Mouse (Mus musculus) bone marrow, adult 2 months (tissue): ENCODE results near the gene Slc24a4. TPM values are rescaled to one million over a fixed set of nuclear protein-coding genes. Genes with fewer than 3 reads are reported as not detected.

ENCODE experiments used
- H3K27ac ChIP-seq: fragments of 200-500 bp; 2 replicates; pipeline ENCODE4 v1.5.1; 2012; ENCODE audit warnings: low read depth, mild to moderate bottlenecking, control low read depth, inconsistent platforms, low read length; ENCODE audit not compliant: control insufficient read depth, poor library complexity, insufficient read depth
- H3K4me1 ChIP-seq: fragments of 200-500 bp; 2 replicates; pipeline ENCODE4 v1.6.1; 2011; ENCODE audit warnings: low read length; ENCODE audit not compliant: control insufficient read depth, insufficient read depth
- H3K4me3 ChIP-seq: fragments of 200-500 bp; replicated peaks from 2 replicates; pipeline ENCODE3; 2011; ENCODE audit warnings: mild to moderate bottlenecking, low read depth, low read length, control low read depth; ENCODE audit not compliant: control insufficient read depth
- CTCF ChIP-seq: fragments of 200-500 bp; IDR thresholded peaks from 2 replicates; pipeline ENCODE4 v1.5.1; 2011; ENCODE audit warnings: low read length, control low read depth; ENCODE audit not compliant: control insufficient read depth, insufficient read depth
- POLR2A ChIP-seq: fragments of 200-500 bp; IDR thresholded peaks from 2 replicates; pipeline ENCODE4 v1.6.1; 2011; ENCODE audit warnings: low read depth, mild to moderate bottlenecking, control low read depth, low read length, borderline replicate concordance; ENCODE audit not compliant: control insufficient read depth
- WGBS: fragments of 180-500 bp; shearing (Covaris S2); methylation state at CpG from one replicate; pipeline ENCODE4 v1.1.7; 2018; 5-methylcytosine and 5-hydroxymethylcytosine counted together
- polyA plus RNA-seq: library from polyadenylated mRNA; stranded (reverse); fragments of >200 nt; gene quantifications from 2 replicates; pipeline ENCODE4 v1.2.4, GENCODE M21; 2011; ENCODE audit warnings: low replicate concordance; ENCODE audit not compliant: missing spikeins, insufficient read depth, insufficient read length

Slc24a4 gene
- polyA plus RNA-seq, 1 experiment, result not detected

DNA sequence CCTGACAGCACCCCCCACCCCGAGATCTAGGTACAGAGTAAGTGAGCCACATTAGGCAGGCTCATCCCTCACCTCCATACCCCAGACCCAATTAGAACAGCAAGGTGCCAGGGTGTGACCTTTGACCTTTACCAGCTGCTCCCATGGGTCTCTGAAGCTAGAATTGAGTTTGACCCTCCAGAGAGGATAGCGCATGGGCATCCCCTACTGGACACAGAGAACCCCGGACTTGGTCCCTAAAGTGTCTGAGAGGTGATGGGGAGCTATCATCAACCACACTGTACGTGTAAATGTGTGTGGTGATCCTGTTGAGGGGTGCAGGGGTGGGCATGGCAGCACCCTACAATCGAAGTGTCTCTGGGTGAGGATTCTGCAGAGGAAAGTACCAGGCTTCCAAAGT is 44.8 kb downstream of the Slc24a4 start:
- Histone ChIP-seq H3K4me1 (no peaks in the 10 kb centered on the region), H3K4me3 (no peak overlapping the region), H3K27ac (no peak overlapping the region)
- 84% methylated on average over 5 of the region's 5 CpGs for WGBS
- TF ChIP-seq CTCF, result no peak
- TF ChIP-seq POLR2A, result no peak

DNA sequence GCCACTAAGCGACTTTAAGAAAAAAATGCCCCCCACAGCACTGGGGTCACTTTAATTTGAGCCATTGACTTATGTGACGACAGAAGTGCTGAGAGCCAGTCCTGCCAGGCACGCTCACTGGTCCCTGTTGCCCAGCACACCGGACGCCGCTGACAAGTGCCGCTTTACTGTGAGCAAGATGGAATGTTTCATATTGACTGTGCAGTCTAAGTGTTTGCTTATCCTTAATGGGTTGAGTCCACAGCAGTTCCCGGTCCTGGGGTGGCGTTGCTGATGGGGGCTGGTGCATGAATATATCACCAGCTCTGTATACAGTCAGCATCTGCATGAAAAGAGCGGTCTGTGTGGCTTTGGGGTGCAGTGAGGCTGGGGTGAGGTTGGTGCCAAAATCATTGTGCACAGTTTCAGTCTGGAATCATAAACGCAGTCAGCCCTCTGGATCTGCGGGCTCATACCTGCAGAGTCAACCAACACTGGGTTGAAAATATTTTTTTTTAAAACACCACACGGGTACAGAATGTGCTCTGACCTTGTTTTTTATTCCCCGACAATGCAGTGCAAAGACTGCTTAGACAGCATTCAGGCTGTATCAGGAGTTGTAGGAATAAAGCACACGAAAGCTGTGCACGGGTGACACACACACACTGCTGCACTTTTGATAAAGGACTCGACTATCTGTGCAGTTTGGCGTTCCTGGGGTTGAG is 52.0 kb downstream of the Slc24a4 start:
- TF ChIP-seq CTCF (no peak), POLR2A (no peak)
- Histone ChIP-seq H3K4me1 (no peaks in the 10 kb centered on the region), H3K4me3 (no peak overlapping the region), H3K27ac (no peak overlapping the region)
- 82% methylated on average over 18 of the region's 18 CpGs for WGBS

DNA sequence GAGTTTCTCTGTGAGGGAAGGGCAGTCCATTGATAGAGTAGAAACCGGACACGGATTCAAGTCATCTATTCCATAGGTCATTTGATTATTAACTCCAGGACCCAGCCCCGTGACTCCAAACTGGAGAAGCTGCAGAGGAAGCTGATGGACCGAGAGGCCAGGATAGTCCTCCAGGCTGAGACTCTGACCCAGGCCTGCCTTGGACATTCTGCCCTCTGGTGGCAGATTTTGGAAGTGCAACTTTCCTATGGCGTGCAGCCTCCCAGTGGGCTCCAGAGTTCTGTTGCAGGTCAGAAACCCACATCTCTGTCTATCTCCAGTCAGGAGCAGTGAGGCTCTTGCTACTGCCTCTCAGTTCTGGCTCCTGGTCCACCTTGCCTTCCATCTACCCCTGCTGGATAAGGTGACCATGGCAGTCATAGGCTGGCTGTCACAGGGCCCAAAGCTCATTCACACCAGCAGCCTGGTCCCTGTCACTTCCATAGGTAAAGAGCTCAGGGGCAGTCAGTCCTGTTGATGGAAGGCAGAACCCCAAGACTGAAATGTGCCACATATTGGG is 53.3 kb downstream of the Slc24a4 start:
- WGBS, result 45% methylated on average over 5 of the region's 5 CpGs
- Histone ChIP-seq H3K4me3 (no peak overlapping the region), H3K4me1 (no peaks in the 10 kb centered on the region), H3K27ac (no peak overlapping the region)
- no peak for TF ChIP-seq POLR2A
- TF ChIP-seq CTCF, result peak; percentile 90

DNA sequence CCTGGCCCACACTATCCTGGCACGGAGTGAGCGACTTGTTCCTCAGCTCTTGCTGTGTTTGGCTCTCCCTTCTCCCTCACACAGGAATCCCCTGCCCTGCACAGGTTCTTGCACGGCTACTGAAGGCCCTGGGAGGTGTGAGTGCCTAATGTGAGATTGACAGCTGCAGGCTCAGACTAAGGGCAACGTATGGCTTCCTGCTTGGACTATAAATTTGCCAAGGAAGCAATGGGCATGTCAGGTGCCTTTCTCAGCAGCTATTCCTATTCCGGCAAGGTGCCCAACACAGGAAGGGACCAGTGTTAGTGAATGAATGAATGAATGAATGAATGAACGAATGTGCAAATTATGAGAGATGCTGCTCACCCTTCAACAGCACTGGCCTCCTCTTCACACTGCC is 54.1 kb downstream of the Slc24a4 start:
- no peaks in the 10 kb centered on the region for H3K4me1 ChIP-seq
- no peak overlapping the region for H3K27ac ChIP-seq
- WGBS, result 80% methylated on average over 6 of the region's 6 CpGs
- no peak overlapping the region for H3K4me3 ChIP-seq
- TF ChIP-seq CTCF (no peak), POLR2A (no peak)

DNA sequence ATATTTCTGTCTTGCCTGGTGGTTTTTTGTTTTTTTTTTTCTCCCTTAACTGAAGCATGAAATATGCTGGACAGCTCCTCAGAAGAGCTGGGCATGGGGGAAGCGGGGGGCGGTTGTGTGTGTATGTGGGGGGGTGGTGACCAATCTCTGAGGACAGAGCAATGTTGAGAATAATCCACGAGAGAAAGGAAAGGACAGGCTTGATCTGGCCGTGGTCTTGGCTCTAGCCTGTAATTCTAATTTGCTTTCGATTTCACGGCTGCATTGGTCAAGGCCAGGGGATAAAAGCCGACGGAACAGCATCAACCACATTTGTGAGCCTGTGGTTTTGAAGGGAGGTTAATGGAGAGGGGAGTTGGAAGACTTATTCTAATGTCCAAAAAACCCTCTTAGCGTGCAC is 54.7 kb downstream of the Slc24a4 start:
- no peak overlapping the region for H3K27ac ChIP-seq
- H3K4me3 ChIP-seq, result no peak overlapping the region
- 36% methylated on average over 9 of the region's 9 CpGs for WGBS
- TF ChIP-seq POLR2A (no peak), CTCF (no peak)
- H3K4me1 ChIP-seq, result no peaks in the 10 kb centered on the region

DNA sequence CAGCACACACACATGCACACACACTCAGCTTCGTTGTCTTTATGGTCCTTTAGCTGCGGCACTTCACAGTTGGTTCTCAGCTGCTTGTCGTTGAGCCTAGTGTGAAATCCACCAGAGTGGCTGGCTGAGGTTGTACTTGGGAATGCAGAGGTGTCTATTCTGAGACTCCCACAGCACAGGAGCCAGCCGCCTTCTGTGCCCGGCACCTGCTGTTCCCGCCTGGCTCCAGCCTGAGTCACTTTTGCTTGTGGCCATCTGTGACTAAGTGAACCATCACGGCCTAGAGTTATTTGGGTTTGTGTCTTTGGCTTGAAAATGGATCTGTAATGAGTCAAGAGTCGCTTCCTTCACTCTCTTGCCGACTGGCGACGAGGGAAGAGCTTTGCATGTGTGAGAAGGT is 62.3 kb downstream of the Slc24a4 start:
- TF ChIP-seq POLR2A, result no peak
- 86% methylated on average over 11 of the region's 11 CpGs for WGBS
- Histone ChIP-seq H3K4me1 (no peaks in the 10 kb centered on the region), H3K4me3 (no peak overlapping the region), H3K27ac (no peak overlapping the region)

DNA sequence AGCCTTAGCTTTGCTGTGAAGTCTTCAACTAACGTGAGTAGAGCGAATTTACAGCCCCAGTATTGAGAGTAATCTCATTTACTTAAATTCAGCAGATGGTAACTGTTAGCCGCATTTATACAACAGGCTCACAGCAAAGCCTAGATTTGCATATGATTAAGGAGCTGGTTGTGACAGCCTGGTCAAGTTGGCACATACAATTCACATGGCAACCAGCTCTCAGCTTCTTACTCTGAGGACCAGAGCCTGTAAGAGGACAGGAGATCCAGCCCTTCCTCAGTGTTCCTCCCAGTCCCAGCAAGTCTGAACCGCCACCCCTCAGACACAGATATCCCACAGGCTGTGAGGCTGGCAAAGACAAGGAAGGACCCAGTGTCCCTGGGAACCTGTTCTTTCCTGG is 73.0 kb downstream of the Slc24a4 start:
- 82% methylated on average over 4 of the region's 4 CpGs for WGBS
- TF ChIP-seq CTCF (no peak), POLR2A (no peak)
- Histone ChIP-seq H3K4me1 (no peaks in the 10 kb centered on the region), H3K27ac (no peak overlapping the region), H3K4me3 (no peak overlapping the region)

DNA sequence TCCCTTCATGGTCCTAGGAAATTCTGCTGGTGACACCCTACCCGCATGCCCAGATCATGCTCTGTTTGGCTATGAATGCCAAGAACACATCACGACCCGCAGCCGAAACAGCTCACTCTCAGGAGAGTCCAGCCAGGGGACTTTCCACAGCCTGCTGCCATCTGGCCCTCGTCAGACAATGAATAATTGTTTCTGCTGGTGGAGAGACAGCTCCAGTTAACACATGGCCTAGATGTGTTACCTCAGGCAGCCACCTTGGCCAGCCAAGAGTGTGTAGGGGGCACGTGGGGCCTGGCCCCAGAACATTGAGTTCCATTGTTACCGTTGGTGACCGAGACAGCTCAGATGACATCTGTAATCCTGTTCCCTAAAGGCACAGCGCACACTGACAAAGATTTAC is 74.4 kb downstream of the Slc24a4 start:
- Histone ChIP-seq H3K27ac (no peak overlapping the region), H3K4me1 (no peaks in the 10 kb centered on the region), H3K4me3 (no peak overlapping the region)
- 86% methylated on average over 9 of the region's 9 CpGs for WGBS
- TF ChIP-seq CTCF (no peak), POLR2A (no peak)

DNA sequence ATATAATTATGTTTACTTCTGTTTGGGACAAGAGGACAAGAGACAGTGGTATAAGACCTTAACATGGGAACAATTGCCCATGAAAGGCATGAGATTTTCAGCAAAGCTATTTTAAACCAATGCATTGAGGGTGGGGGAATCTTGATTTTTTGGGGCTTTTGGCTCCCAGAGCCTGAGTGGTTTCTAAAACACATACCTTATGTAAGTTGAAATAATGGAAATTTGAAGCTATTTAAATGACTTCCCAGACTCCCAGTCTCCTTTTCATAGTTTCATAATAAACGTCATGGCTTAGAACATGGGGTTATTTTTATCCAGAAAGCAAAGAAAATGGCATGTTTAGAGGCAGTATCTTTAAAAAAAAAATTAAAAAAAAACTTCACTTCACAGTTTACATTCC is 77.9 kb downstream of the Slc24a4 start:
- TF ChIP-seq POLR2A, result no peak
- TF ChIP-seq CTCF, result no peak
- WGBS, result 60% methylated on average over 1 of the region's 1 CpGs

More for the DNA sequence above, 77.9 kb downstream of the Slc24a4 start:
- no peak overlapping the region for H3K27ac ChIP-seq
- H3K4me3 ChIP-seq, result no peak overlapping the region
- no peaks in the 10 kb centered on the region for H3K4me1 ChIP-seq
